Mouse (Mus musculus) testis, adult 2 months (tissue): ENCODE measurements around the gene Aldh1l1. TPM values are rescaled to one million over a fixed set of nuclear protein-coding genes. Genes with fewer than 3 reads are reported as not detected.

ENCODE experiments used
- H3K27ac ChIP-seq: fragments of 200-500 bp; 2 replicates; pipeline ENCODE4 v1.5.1; 2012; ENCODE audit warnings: low read depth, low read length; ENCODE audit not compliant: control insufficient read depth, insufficient read depth
- H3K27me3 ChIP-seq: fragments of 200-500 bp; 2 replicates; pipeline ENCODE4 v1.6.1; 2012; ENCODE audit warnings: mild to moderate bottlenecking, low read length, moderate library complexity; ENCODE audit not compliant: control insufficient read depth, insufficient read depth
- H3K36me3 ChIP-seq: fragments of 200-500 bp; 2 replicates; pipeline ENCODE4 v1.6.1; 2012; ENCODE audit warnings: mild to moderate bottlenecking, low read length; ENCODE audit not compliant: control insufficient read depth, insufficient read depth
- H3K4me1 ChIP-seq: fragments of 200-500 bp; 2 replicates; pipeline ENCODE4 v1.6.1; 2012; ENCODE audit warnings: low read length; ENCODE audit not compliant: control insufficient read depth, insufficient read depth
- H3K4me3 ChIP-seq: fragments of 200-500 bp; 2 replicates; pipeline ENCODE4 v1.5.1; 2012; ENCODE audit warnings: low read depth, mild to moderate bottlenecking, low read length, moderate library complexity, mixed read lengths; ENCODE audit not compliant: control insufficient read depth
- CTCF ChIP-seq: fragments of 200-500 bp; IDR thresholded peaks from 2 replicates; pipeline ENCODE4 v1.5.1; 2012; ENCODE audit warnings: low read depth, mild to moderate bottlenecking, inconsistent platforms, low read length, moderate library complexity; ENCODE audit not compliant: control insufficient read depth, insufficient read depth, insufficient replicate concordance
- POLR2A ChIP-seq: fragments of 200-500 bp; IDR thresholded peaks from 2 replicates; pipeline ENCODE4 v1.6.1; 2012; ENCODE audit warnings: low read depth, mild to moderate bottlenecking, inconsistent platforms, low read length, moderate library complexity; ENCODE audit not compliant: control insufficient read depth
- polyA plus RNA-seq: library from polyadenylated mRNA; depleted of rRNA; stranded (reverse); fragments of >200 nt; gene quantifications from 2 replicates; pipeline ENCODE4 v1.2.3, GENCODE M21; 2012

Gene Aldh1l1
- polyA plus RNA-seq, 1 experiment, result 9.6 TPM

DNA sequence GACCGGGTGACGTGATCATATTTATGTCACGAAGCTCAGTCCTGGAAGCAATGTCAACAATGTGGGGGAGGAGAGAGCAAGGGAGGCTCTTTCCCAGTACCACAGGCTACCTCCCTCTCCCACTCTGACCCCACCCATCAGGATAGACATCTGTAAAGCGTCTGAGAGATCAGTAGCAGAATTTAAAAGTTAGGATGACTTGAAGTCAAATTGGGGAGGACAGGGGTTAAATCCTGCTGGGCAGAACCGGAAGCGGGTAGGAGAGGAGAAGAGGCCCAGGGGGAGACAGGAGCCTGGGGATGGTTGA, 135.3 kb downstream of the Aldh1l1 start:
- no peaks in the 10 kb centered on the region for H3K27me3 ChIP-seq
- H3K36me3 ChIP-seq, result no peaks in the 10 kb centered on the region
- no peak overlapping the region for H3K4me3 ChIP-seq
- peaks cover 3% of the 10 kb centered on the region; the same call in 1 of the 2 replicates for H3K4me1 ChIP-seq
- H3K27ac ChIP-seq, result no peak overlapping the region
- TF ChIP-seq CTCF, result no peak

DNA sequence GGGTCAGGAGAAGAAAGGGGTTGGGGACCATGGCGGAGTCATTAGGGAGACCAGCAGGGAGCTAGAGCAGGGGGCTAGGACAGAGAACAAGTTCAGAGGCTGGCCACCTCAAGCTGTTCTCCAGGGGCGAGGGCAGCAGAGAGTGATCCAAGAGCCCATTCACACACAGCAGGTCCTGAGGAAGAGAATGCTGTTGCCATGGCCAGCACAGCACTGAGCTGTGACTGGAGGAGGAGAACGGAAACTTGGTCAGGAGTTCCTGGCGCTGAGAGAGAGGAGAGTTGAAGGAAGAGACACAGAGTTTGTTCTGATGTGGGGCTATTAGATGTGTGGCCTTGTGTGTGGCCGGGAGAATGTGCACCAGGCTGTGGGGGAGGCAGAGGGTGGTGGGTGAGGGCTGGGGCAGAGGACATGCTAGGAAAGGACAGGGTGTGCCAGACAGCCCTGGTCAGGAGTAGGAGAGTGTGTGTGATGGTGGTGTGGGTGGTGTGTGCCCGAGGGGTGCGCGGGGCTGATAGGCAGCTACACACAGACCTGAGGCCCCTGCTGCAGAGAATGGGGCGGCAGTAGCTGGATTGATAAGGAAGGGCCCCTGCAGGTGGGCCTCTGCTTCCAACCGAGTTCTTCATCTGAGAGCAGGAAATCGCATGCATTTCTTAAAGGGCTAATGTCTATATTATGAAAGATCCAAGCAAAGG, 136.7 kb downstream of the Aldh1l1 start:
- Histone ChIP-seq H3K4me1 (peaks cover 3% of the 10 kb centered on the region; the same call in 1 of the 2 replicates), H3K27ac (no peak overlapping the region)
- no peak for TF ChIP-seq POLR2A
- no peak for TF ChIP-seq CTCF

DNA sequence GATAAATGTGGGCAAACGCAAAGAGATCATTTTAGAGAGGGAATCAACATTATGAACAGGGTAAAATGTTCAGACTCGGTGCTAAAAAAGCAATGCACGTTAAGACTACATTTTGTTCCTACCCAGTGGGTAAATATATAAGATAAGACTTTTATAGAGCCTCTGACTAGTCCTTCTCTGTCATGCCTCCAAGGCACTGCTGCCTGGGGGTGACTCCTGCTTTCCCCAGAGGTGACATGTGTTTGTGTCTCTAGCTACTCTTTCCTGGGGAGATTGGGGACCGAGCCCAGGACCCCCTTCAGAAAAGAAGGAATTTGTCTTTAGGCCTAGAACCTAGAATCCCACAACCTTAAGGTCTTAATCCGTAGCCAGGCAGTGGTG, 137.2 kb downstream of the Aldh1l1 start:
- H3K27ac ChIP-seq, result no peak overlapping the region
- H3K4me3 ChIP-seq, result no peak overlapping the region
- no peaks in the 10 kb centered on the region; the same call in 1 of the 2 replicates for H3K36me3 ChIP-seq
- H3K4me1 ChIP-seq, result peaks cover 3% of the 10 kb centered on the region; the same call in 1 of the 2 replicates
- no peaks in the 10 kb centered on the region for H3K27me3 ChIP-seq
- TF ChIP-seq POLR2A (no peak), CTCF (no peak)

More for the DNA sequence above, 136.7 kb downstream of the Aldh1l1 start:
- Histone ChIP-seq H3K27me3 (no peaks in the 10 kb centered on the region), H3K36me3 (no peaks in the 10 kb centered on the region; the same call in 1 of the 2 replicates), H3K4me3 (no peak overlapping the region)

DNA sequence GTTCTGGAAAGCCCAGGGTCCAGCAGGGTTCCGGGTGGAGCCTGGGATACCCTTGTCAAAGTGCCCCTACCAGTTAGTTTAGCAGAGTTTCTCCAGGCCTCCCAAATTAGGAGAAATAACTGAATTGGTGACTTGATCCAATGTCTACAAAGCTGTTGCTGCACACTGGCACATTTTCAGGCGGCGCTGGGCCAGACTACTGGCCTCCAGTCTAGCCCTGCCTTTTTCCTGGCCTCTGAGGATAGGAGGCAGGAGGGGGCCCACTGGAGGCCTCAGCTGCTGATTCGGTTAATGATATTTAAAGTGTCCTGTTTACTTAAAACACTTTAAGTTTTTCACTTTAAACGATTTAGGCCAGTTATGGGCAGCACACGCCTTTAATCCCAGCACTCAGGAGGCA, 138.0 kb downstream of the Aldh1l1 start:
- TF ChIP-seq CTCF, result no peak
- TF ChIP-seq POLR2A, result no peak
- peaks cover 3% of the 10 kb centered on the region; the same call in 1 of the 2 replicates for H3K4me1 ChIP-seq
- no peak overlapping the region for H3K4me3 ChIP-seq
- H3K27ac ChIP-seq, result no peak overlapping the region
- H3K27me3 ChIP-seq, result no peaks in the 10 kb centered on the region
- H3K36me3 ChIP-seq, result no peaks in the 10 kb centered on the region; the same call in 1 of the 2 replicates

DNA sequence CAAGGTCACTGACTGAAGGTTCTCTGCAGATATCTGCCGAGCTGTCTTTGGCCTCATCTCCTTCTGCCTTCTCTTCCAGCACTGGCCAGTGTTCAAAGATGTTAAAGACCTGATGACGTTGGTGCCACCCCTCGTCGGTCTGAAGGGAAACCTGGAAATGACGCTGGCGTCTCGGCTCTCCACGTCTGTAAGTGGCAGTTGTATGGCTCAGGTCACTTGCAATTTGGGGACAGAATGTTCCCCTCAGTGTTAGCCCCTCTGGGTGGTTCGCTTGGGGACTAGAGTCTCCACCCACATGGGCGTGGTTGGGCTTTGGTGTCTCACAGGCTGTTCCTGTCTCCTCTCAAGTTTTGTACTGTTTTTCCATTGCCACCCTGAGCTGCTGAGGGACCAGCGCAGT, 138.5 kb downstream of the Aldh1l1 start:
- TF ChIP-seq POLR2A (no peak), CTCF (no peak)
- peaks cover 3% of the 10 kb centered on the region; the same call in 1 of the 2 replicates for H3K4me1 ChIP-seq
- H3K36me3 ChIP-seq, result peaks cover 2% of the 10 kb centered on the region
- H3K27ac ChIP-seq, result no peak overlapping the region; the same call in 1 of the 2 replicates
- no peaks in the 10 kb centered on the region for H3K27me3 ChIP-seq
- H3K4me3 ChIP-seq, result no peak overlapping the region

DNA sequence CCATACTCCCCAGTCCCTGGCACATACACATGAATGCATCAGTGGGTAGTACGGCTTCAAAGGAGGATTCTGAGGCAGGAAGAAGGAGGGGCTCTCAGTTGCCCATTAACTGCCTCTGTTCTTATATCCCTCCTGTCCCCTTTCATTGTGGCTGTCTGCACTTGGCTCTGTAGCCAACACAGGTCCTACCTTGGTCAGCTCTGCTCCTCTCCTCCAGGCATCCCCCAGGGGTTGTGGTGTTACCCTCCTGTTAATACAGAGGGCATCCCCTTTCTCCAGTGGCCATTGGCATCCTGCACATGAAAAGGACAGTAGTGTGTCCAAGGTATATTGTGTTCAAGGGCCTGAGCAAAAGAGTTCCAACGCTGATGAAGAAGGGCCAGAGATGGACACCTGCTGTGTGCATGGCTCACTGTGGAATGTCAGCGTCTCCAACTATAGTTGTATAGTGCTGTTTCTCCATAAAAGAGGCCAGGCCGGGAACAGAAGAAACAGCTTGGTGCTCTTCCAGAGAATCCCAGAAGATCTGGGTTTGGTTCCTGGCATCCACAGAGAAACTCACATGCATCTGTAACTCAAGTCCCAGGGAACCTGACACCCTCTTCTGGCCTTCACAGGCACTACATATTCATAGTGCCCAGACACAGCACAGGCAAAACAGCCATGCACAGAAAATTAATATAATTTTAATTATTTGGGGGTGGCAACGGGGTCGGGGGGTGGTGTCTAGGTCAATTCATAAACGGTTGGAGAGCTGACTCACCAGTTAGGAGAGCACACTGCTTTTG, 139.2 kb downstream of the Aldh1l1 start:
- H3K36me3 ChIP-seq, result peaks cover 2% of the 10 kb centered on the region
- no peaks in the 10 kb centered on the region for H3K27me3 ChIP-seq
- H3K4me3 ChIP-seq, result no peak overlapping the region
- TF ChIP-seq POLR2A, result no peak
- TF ChIP-seq CTCF, result no peak
- no peak overlapping the region for H3K27ac ChIP-seq
- peaks cover 3% of the 10 kb centered on the region; the same call in 1 of the 2 replicates for H3K4me1 ChIP-seq

DNA sequence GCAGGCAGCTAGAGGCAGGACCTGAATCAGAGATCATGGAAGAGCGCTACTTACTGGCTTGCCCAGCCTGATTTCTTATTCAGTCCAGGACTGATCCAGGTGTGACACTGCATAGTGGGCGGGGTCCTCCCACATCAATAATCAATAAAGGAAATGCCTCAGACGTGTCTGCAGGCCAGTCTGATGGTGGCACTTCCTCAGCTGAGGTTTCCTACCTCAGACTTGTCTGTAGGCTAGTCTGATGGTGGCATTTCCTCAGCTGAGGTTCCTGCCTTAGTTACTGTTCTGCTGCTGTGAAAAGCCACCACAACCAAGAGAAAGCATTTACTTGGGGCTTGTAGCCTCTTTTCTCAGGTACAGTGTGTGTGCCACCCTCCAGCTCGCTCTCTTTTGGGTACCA, 141.3 kb downstream of the Aldh1l1 start:
- Histone ChIP-seq H3K27me3 (no peaks in the 10 kb centered on the region), H3K36me3 (peaks cover 2% of the 10 kb centered on the region), H3K4me3 (no peak overlapping the region), H3K27ac (no peak overlapping the region), H3K4me1 (peaks cover under 1% of the 10 kb centered on the region; the same call in 1 of the 2 replicates)
- TF ChIP-seq POLR2A (no peak), CTCF (no peak)
